Mouse (Mus musculus): ENCODE measurements around the gene Sptan1.
A peak's percentile ranks its signal among the peaks of the same experiment; 100 is the strongest.

The Sptan1 gene

DNA sequence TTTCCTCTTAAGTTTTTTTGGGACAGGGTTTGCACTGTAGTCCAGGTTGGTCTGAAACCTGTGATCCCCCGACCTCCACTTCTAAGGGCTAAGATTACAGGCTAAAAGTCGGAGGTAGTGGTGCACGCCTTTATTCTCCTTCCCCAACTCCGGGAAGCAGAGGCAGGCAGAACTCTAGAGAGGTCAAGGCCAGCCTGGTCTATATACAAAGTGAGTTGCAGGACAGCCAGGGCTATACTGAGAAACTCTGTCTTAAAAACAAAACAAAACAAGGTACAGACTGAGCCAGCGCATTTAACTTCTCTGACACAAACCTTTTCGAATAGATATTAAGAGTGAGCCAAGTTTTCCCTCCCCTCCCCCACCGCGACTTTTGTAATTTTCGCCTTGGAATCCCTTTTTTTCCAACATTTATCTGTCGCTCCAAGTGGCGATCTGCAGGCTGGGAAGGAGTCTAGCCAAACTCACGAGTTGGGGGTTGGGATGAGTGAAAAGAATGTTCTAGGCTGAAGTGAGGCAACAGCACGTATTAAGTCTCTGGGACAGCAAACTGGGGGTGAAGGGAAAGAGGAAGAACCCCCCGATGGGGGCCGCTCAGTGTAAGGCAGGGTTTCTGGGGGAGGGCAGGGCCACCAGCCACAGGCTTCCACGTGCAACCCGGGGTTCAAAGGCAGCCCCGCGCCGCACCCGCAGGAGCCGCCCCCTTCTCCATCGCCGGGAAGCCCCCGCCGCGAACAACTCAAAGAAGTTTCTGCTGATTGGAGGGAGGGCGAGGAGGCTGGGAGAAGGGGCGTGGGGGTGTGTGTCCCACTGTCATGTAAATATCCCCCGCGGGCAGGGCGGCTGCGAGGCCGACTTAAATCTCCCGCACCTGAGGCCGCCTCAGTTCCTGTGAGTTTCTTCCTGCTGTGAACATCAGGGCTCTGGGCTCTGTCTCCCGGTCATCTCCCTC is 96.1 kb downstream of the Sptan1 start:
- DNase-seq (ENCODE audit: low spot score): peak; percentile 90

DNA sequence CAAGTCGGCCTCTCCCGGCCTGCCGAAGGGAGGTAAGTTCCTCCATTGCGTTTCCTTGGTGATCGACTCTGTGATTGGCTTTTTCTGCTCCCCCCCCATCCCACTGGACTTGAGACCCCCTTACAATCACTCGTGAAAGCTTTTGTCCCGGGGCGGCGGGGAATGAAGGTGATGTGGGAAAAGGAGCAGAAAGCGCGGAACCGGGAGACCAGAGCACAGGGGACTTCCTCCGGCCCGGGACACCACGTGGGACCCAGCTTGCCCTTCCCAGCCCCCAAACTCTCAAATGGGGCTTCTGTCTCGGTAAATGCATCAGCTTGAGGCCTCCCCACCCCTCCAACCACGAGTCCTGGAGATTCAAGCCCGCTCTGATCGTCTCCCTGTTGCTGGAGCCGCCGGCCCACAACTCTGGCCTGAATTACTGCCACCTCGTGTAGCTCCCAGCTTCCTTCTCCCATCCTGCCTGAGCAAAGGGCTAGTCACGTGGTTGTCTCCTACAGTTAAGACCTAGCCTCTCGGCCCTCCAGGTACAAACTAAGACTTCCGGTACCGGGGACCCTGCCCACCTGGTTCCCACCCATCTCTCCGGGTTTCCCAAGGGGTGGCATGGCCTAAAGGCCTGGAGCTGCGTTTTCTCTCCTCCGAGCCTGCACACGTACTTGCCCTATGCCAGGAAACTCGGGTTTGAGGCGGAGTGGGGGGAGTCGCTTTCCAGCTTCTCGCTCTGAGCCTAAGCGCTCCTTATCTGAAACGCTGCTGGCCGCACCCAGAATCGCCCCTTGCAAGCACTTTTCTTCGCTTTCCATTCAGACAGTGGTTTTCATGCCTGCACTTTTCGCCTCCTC is 97.1 kb downstream of the Sptan1 start:
- DNase-seq (ENCODE audit: low spot score): peak; percentile 83

DNA sequence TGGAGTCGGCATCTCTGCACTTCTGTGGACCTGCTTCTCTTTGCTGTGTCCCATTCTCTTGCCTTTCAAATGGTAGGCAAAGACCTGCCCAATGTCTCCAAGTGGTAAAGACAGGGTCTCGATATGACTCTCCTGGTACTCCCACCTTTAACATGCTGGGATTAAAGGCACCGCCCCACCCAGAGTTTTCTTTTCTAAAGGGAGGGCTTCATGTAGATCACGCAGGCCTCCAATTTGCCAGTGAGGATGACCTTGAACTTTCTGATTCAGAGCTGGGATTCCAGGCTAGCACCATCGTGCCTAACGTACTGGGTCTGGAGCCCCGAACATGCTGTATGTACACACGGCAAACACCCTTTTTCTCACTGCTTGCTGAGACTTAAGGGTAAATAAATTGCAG is 97.9 kb downstream of the Sptan1 start:
- no peak for DNase-seq (ENCODE audit: low spot score)

DNA sequence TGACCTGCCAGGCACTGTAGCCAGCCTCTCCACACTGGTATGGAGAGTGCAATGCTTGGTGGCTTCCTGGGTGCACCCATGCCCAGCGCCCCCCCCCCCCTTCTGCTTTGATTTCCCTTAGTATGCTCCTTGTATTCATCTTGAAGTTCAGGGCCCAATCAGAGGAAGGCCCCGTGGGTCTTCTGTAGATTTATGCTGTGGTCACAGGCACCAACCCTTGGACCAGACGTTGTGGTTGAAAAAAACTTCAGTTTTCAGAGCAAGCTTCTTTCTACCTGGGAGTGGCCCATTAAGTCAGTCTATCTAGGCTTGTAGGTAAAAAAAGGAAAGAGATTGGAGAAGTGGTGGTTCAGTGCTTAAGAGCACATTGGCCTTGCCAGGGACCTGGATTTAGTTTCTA is 98.4 kb downstream of the Sptan1 start:
- no peak for DNase-seq (ENCODE audit: low spot score)

DNA sequence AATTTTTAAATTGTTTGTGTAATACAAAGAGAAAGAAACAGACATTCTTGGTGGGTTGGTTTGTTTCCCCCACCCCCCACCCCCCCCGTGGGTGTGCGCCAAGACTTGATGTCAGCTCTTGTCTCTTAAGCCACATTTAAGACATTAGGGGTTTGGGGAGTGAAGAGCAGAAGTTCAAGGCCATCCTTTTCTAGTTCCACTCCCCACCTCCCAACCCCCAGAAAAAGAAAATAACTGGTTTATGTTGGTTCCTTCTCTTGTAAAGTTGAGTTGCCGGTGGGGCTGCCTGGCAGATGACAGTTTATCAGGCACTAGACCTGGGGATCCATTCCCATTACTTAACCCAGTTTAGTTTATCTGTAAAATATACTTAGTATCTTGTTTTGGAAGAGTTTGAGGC is 98.9 kb downstream of the Sptan1 start:
- DNase-seq (ENCODE audit: low spot score): no peak

DNA sequence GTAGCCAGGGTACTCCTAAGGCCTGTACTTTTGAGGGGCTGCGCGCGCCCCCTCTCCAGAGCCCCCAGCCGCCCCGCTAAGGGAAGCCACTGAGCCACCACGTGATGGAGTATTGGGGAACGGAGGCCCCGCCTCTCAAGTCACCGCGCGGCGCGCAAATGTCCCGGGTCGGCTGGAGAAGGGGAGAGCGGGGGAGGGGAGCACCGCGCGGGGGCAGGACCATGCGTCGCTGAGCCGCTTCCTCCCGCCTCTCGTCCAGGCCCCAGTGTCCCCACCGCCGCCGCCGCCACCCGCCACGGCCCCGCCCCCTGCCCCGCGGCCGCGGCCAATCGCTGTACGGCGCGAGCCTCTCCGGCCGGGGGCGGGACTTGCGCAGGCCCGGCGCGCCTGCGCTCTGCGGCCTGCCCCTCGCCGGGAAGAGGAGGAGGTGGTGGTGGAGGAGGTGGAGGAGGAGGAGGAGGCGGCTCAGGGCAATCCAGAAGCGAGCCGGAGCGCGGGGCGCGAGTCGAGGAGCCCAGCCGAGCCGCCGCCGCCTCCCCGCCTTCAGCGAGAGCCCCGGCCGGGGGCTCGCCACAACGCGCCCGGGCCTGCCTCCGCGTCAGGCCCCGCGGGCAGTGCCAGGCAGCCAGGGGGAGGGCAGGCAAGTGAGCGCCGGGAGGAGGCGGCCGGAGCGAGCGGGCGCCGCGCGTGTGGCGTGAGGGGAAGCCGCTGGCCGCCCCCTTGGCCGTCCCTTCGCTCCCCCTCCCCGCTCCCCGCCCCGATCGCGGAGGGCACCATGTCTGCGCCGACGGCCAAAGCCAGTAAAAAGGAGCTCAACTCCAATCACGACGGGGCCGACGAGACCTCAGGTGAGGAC is 100.9 kb downstream of the Sptan1 start:
- DNase-seq (ENCODE audit: low spot score): peak; percentile 97

DNA sequence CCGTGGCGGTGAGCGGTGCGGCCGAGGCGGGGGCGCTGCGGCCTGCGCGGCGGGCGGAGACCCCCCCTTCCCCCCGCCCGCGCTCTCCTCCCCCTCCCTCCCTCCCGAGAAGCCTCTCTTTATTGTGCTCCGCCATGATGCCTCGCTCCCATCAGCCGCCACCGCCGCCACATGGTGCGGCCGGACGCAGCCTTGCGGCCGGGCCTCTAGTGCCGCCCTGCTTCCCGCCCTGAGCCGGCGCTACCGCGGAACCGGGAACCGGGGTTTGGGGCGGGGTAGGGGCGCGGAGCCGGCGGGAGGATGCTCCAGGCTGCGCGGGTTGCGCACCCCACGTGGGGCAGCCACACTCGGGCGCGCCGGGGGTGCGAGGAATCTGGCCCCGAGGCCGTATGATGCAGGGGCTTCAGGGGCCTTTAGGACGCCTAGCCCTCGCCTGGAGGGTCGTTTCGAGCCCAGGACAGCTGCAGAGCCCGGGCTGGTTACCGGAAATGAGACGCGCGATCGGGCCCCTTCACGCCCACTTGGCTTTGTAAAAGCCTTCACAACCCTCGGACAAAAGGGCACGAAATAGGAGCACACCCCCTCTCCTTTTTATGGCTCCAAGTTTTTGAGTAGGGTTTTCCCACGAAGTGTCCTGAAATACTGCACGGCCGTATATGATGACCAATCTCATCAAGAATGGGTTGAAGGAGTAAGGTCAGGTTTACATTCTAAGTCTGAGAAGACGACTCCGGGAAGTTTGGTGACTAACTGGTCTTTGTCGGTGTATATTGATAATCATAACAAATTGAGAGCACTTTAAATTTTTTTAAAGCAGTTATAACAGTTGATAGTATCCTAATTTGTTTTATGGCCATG is 101.9 kb downstream of the Sptan1 start:
- peak; percentile 64 for DNase-seq (ENCODE audit: low spot score)

DNA sequence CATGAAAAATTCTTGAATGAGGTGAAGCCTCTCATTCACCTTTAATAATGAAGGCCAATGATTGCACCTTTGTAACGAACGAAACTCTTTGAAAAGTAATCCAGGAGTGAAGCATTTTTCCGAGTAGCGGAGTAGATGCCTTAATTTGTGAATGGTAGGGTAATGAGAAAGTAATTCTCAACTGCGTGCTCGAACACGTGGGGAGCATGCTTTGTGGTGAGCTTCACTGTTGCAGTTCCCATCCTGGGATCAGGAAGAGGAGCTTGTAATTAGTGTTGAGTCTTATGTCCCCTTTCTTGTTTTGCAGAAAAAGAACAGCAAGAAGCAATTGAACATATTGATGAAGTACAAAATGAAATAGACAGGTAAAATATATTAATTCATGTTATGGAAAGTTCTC is 102.6 kb downstream of the Sptan1 start:
- DNase-seq (ENCODE audit: low spot score): no peak

DNA sequence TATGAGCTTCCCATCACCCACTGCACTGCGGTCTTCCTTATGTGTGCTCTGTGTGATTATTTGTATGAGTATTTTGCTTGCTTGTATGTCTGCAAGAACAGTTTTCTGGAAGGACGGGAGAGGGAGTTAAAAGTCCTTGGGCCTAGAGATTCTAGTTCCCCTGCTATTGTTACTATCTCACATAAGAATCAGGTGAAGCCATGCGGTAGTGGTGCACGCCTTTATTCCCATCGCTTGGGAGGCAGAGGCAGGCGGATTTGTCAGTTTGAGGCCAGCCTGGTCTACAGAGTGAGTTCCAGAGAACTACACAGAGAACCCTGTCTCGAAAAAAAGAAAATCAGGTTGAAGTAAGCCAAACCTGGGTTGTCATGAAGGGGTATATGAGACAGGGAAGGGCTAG is 107.5 kb downstream of the Sptan1 start:
- DNase-seq (ENCODE audit: low spot score): no peak

DNA sequence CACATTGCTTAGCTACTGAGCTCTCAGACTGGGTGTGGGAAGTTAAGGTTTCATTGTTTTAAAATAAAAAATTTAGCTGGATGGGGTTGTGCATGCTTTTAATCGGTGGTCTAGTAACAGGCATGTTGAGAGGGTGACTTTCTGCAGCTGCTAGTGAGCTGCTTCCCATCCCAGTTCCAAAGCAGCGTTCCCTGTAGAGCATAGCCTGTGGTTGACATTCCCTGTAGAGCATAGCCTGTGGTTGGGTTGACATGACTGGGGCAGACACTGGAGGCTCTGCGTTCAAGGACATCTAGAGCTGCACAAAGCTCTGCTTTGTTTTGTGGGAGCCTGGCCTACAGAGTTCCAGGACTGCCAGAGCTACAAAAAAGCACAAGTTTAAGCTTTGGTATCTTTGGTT is 107.9 kb downstream of the Sptan1 start:
- DNase-seq (ENCODE audit: low spot score): no peak

DNA sequence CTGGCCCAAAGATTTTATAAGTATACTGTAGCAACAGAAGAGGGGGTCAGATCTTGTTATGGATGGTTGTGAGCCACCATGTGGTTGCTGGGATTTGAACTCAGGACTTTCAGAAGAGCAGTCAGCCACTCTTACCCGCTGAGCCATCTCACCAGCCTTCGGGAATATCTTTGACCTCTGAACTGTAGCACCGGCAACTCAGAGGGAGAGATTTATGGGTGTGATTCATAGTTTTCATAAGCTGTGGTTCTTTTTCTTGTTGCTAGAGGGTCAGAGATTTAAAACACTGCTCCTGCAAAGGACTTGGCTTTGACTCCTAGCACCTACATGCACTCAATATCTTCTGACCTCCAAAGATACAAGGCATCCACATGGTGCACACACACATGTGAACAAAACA is 110.3 kb downstream of the Sptan1 start:
- no peak for DNase-seq (ENCODE audit: low spot score)

DNA sequence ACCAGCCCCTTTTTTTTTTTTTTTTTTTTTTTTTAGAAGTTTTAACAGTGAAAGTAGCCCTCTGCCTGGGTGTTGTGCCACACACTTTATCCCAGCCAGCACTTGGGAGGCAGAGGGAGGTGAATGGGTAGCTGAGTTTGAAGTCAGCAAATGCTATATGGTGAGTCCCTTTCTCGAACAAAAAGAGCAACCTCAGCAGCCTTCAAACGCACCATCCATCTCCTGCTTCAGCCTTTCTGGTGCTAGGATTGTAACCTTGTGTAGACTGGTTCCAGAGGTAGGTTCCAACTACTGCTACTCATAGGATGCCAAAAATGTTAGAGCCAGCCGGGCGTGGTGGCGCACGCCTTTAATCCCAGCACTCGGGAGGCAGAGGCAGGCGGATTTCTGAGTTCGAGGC is 111.1 kb downstream of the Sptan1 start:
- no peak for DNase-seq (ENCODE audit: low spot score)

DNA sequence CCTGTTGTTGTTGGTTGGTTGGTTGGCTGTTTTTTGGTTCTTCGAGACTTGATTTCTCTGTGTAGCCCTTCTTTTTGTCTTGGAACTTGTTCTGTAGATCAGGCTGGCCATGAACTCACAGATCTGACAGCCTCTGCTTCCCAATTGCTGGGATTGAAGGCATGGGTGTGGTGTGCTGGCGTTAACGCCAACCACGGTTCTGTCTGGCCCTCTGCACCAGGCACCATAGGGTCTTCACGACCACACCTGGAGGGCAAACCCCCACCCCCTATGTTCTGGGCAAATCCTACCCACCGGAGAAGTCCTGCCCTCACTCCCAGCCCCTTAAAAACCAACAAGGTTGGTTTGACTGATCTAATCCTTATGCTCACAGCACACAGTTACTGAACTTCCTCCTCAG is 111.6 kb downstream of the Sptan1 start:
- no peak for DNase-seq (ENCODE audit: low spot score)

DNA sequence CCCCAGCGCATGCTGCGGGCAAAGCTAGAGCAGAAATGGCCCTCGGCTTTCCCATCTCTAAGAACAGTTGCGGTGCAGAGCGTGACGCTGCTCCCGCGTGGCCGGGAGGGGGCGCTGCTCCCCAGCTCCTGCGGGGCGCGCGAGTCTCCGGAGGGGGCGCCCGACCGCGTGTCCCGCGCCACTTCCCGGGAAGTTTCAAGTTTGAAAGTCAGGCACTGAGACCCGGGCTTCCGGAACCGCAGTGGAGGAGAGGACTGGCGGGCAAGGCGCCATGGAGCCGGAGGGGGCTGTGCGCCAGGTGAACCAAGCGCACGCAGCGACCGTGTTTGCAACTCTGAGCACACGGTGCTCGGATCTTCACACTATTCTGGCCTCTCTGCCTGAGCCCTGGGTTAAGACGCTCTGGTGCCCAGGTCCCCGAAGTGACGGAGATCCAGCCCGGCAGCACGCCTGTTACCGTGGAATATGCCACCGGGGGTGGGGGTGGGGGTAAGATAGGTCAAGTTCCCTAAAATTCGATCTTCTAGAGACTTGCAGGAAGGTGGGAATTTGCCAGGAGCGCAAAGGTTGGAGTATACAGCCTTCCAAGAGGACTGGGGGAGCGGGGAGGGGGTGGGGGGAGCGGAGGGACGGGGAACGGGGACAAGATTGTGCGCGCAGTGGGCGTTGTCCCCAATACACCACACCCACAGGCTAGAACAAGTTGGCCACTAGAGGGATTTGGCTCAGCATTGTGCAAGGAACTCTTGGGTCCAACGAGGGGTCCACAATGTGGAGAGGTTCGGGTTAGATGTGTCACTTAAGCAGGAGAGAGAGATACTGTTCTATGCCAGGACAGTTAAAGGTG is 112.4 kb downstream of the Sptan1 start, which contains the start of gene Pkn3:
Pkn3 (plus strand) TSS at position 183 of the 847 bp plus-strand sequence.
- DNase-seq (ENCODE audit: low spot score): peak; percentile 94

DNA sequence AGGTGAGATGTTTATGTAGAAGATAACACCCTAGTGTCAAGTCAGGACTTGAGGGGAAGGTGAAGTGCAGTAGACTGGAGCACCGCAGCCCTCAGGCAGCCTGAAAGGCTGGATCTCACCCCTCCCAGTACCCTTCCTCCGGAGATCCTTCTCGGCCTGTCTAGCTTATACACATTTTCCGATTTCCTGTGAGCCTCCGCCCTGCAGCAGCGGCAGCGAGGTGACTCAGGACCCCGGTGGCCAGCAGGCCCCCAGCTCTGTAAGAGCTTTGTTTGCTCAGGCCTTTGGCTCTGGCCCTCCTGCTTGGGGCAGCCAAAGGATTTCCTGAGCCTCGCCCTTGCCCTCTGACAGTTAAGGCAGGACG is 113.0 kb downstream of the Sptan1 start:
- DNase-seq (ENCODE audit: low spot score): peak; percentile 48

DNA sequence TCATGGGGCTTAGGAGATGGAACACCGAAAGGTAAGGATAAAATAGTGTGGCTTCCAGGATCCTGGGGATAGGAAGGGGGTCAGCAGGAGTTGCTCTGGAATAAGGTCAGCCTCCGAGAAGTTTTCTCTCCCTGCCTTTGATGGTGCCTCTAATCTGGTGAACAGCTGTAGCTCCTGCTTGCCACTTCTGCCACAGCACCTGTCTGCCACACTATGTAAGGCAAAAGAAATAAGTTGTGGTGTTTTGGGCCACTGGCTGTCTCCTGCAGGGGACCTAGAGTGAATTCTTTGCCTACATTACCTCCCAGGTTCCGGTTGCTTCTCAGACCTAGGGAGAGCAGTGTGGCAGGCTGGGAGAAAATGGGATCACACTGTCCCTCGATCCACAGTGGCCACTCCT is 113.4 kb downstream of the Sptan1 start:
- DNase-seq (ENCODE audit: low spot score): no peak

DNA sequence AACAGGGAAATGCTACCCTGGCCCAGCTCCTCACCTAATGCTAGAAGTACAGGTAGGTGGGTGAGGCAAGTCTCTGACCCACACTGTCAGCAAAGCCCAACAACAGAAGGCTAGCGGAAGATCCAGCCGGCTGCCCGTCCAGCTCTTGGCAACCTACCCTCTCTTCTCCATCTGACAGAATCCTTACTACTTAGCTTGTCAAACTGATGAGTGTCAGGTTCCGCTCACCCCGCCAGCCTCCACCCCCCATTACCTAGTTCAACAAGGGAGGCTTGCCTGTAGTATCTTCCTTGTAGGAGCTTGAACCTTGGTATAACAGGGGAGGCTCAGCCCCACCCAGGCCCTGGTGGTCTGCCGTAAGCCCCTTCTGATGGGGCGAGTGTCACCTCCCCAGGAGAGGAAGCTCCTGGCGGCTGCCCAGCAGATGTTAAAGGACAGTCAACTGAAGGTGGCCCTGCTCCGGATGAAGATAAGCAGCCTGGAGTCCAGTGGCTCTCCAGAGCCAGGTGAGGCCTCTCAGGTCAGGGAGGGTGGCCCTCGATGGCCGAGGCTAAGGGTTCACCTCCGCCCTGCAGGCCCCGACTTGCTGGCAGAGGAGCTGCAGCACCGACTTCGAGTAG is 114.9 kb downstream of the Sptan1 start:
- DNase-seq (ENCODE audit: low spot score): no peak

Measured in embryo, embryonic 10 days (tissue).